Mouse (Mus musculus): ENCODE data around the gene Lgsn. TPM values are rescaled to one million over a fixed set of nuclear protein-coding genes. Genes with fewer than 3 reads are reported as not detected.

The Lgsn gene
- polyA plus RNA-seq, 1 experiment = 0.08 TPM

DNA sequence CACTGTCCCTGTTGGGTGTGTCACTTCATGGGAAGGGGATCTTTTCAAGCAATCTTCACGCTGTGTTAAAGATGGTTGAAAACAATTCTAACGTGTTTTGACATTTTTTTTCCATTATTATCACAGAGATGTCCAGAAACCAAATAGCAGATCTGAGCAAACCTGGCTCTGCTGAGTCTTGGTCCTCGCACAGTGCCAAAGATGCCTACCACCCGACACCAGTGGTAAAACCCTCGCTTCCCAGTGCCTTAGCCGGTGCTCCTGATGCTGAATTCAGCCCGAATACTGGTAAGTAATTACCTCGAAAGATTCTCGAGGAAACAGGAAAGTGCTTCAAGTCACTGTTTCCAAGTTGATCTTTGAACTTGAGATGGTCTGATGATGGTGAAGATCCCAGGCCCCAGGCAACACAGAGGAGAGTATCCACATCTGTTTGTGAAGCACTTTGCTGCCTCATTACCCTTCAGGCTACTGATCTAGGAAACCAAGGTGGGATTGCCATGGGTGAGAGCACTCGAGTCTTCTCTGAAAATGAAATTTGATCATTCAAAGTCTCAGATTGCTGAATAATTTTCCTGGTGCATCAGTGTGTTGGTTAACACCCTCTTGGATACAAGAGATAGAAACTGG, 14.2 kb downstream of the Lgsn start:
- Histone ChIP-seq H3K27me3 (ENCODE audit: control insufficient read depth, insufficient read depth, low read length) (no peaks in the 10 kb centered on the region), H3K27ac (ENCODE audit: insufficient read depth, low read length) (no peak overlapping the region), H3K4me1 (ENCODE audit: control insufficient read depth, insufficient read depth, low read length) (no peaks in the 10 kb centered on the region), H3K4me3 (replicated peaks; ENCODE audit: insufficient read depth, low read depth, low read length) (no peak overlapping the region)
- WGBS = 76% methylated on average over 10 of the region's 10 CpGs
- no peak for DNase-seq
- no peak for TF ChIP-seq CTCF (IDR thresholded peaks at IDR 0.05; ENCODE audit: borderline replicate concordance, insufficient read depth, low read depth, low read length)
- TF ChIP-seq POLR2A (IDR thresholded peaks at IDR 0.05; ENCODE audit: borderline replicate concordance, insufficient read depth, low read length) = no peak

DNA sequence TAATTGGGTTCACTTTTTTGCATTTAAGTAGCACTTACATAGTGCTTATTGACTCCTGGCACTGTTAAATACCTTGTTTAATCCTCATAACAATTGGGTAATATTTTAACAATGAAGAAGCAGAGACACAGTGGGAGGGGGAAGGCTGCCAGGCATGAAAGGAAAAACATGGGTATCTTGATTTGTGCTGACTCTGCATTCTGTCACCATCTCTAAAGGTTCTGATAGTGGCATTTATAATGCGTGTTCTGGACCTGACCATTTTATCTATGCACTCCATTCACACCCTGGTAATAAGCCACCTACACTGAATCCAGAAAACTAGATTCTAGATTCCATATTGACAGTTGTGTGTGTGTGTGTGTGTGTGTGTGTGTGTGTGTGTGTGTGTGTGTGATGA, 19.4 kb downstream of the Lgsn start:
- Histone ChIP-seq H3K4me1 (ENCODE audit: control insufficient read depth, insufficient read depth, low read length) (no peaks in the 10 kb centered on the region), H3K27me3 (ENCODE audit: control insufficient read depth, insufficient read depth, low read length) (no peaks in the 10 kb centered on the region), H3K4me3 (replicated peaks; ENCODE audit: insufficient read depth, low read depth, low read length) (no peak overlapping the region), H3K27ac (ENCODE audit: insufficient read depth, low read length) (no peak overlapping the region)
- DNase-seq = no peak
- TF ChIP-seq POLR2A (IDR thresholded peaks at IDR 0.05; ENCODE audit: borderline replicate concordance, insufficient read depth, low read length) (no peak), CTCF (IDR thresholded peaks at IDR 0.05; ENCODE audit: borderline replicate concordance, insufficient read depth, low read depth, low read length) (no peak)
- 84% methylated on average over 1 of the region's 1 CpGs for WGBS

DNA sequence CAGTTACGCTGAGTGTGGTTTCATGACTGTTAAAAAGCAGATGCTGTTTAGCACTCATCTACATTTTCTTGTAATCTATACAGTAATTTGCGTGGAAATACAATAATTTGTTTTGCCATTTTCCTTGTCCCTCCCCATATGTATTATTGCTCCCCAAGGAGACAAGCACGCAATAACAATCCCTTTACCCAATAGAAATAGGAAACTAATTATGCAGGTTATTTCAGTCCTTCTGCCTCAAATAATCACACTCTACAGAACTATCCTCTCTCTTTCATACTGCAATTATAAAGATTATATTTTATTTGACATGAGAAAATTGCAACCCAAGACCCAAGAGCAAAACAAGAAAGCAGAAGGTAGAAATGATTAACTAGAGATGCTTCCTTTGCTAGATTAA, 20.8 kb downstream of the Lgsn start:
- Histone ChIP-seq H3K4me3 (replicated peaks; ENCODE audit: insufficient read depth, low read depth, low read length) (no peak overlapping the region), H3K4me1 (ENCODE audit: control insufficient read depth, insufficient read depth, low read length) (no peaks in the 10 kb centered on the region), H3K27ac (ENCODE audit: insufficient read depth, low read length) (no peak overlapping the region), H3K27me3 (ENCODE audit: control insufficient read depth, insufficient read depth, low read length) (no peaks in the 10 kb centered on the region)
- 94% methylated on average over 3 of the region's 3 CpGs for WGBS
- no peak for TF ChIP-seq POLR2A (IDR thresholded peaks at IDR 0.05; ENCODE audit: borderline replicate concordance, insufficient read depth, low read length)
- no peak for TF ChIP-seq CTCF (IDR thresholded peaks at IDR 0.05; ENCODE audit: borderline replicate concordance, insufficient read depth, low read depth, low read length)
- no peak for DNase-seq

DNA sequence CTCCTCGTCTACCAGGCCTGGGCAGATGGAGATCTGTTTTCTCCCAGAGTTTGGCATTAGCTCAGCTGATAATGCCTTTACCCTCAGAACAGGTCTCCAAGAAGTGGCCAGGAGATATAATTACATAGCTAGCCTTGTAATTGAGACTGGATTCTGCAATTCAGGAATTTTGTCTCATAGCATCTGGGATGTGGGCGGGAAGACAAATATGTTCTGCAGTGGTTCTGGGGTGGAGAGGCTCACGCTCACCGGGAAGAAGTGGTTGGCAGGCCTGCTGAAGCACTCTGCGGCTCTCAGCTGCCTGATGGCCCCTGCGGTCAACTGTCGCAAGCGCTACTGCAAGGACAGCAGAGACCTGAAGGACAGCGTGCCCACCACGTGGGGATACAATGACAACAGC, 27.6 kb downstream of the Lgsn start:
- WGBS = 76% methylated on average over 10 of the region's 10 CpGs
- no peak for TF ChIP-seq POLR2A (IDR thresholded peaks at IDR 0.05; ENCODE audit: borderline replicate concordance, insufficient read depth, low read length)
- no peak for TF ChIP-seq CTCF (IDR thresholded peaks at IDR 0.05; ENCODE audit: borderline replicate concordance, insufficient read depth, low read depth, low read length)
- Histone ChIP-seq H3K4me3 (replicated peaks; ENCODE audit: insufficient read depth, low read depth, low read length) (no peak overlapping the region), H3K27ac (ENCODE audit: insufficient read depth, low read length) (no peak overlapping the region), H3K4me1 (ENCODE audit: control insufficient read depth, insufficient read depth, low read length) (no peaks in the 10 kb centered on the region), H3K27me3 (ENCODE audit: control insufficient read depth, insufficient read depth, low read length) (no peaks in the 10 kb centered on the region)
- DNase-seq = no peak

DNA sequence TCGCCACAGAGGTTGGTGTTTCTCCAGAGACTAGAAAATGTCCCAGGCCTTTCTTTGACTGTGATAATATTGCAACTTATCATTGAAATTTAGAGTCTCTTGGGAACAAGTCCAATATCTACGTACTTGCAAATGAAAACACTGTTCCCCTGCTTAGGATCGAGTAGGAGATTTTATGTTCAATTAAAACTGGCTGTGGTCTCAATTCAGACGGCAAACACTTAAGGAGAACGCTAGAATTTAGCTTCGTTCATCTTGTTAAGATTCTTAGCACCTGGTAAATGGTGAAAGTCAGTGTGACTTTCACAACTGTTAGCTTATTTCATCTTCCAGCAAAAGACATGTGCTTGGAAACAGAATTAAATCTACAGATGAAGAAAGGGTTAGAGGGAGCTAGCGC, 29.1 kb downstream of the Lgsn start:
- Histone ChIP-seq H3K4me3 (replicated peaks; ENCODE audit: insufficient read depth, low read depth, low read length) (no peak overlapping the region), H3K4me1 (ENCODE audit: control insufficient read depth, insufficient read depth, low read length) (no peaks in the 10 kb centered on the region), H3K27me3 (ENCODE audit: control insufficient read depth, insufficient read depth, low read length) (no peaks in the 10 kb centered on the region), H3K27ac (ENCODE audit: insufficient read depth, low read length) (no peak overlapping the region)
- DNase-seq = no peak
- WGBS = 82% methylated on average over 7 of the region's 7 CpGs
- TF ChIP-seq CTCF (IDR thresholded peaks at IDR 0.05; ENCODE audit: borderline replicate concordance, insufficient read depth, low read depth, low read length) = no peak
- no peak for TF ChIP-seq POLR2A (IDR thresholded peaks at IDR 0.05; ENCODE audit: borderline replicate concordance, insufficient read depth, low read length)

DNA sequence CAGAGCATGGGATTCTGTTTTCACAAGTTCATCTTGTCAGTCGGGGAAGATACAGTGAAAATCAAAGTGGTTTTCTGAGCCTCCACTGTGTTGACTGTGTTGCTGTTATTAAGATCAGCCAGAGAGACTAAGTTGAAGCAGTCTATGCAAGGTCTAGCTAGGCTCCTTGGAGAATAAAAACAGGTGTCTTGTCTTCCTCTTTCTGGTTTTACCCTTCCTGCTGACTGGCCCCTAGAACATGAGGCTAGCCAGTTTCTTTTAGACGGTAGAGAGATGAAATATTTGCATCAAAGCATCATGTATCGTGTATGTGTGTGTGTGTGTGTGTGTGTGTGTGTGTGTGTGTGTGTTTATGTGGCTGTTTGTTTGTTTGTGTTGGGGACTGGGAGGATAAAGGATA, 29.6 kb downstream of the Lgsn start:
- no peak overlapping the region for H3K27ac ChIP-seq (ENCODE audit: insufficient read depth, low read length)
- WGBS = 72% methylated on average over 3 of the region's 3 CpGs
- H3K27me3 ChIP-seq (ENCODE audit: control insufficient read depth, insufficient read depth, low read length) = no peaks in the 10 kb centered on the region
- no peak overlapping the region for H3K4me3 ChIP-seq (replicated peaks; ENCODE audit: insufficient read depth, low read depth, low read length)
- no peak for DNase-seq
- H3K4me1 ChIP-seq (ENCODE audit: control insufficient read depth, insufficient read depth, low read length) = no peaks in the 10 kb centered on the region
- TF ChIP-seq POLR2A (IDR thresholded peaks at IDR 0.05; ENCODE audit: borderline replicate concordance, insufficient read depth, low read length) (no peak), CTCF (IDR thresholded peaks at IDR 0.05; ENCODE audit: borderline replicate concordance, insufficient read depth, low read depth, low read length) (no peak)

DNA sequence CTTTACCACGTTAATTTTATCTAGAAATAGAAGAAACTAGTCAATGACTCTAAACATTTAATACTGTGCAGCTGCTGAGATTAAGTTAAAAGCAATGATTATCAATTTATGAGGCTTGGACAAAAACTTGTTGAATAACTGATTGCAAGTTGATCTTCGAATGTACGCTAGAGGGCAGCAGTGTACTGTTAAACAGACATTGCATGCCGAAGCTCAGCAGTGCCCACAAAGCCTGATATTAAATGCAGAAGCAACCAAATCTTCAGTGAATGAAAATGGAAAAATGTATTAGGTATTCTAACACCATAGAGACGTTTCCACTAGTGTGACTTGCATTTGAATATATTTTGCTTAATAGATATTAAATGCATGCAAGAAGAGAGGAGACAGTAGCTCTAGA, 33.9 kb downstream of the Lgsn start:
- Histone ChIP-seq H3K4me1 (ENCODE audit: control insufficient read depth, insufficient read depth, low read length) (no peaks in the 10 kb centered on the region), H3K27me3 (ENCODE audit: control insufficient read depth, insufficient read depth, low read length) (no peaks in the 10 kb centered on the region), H3K4me3 (replicated peaks; ENCODE audit: insufficient read depth, low read depth, low read length) (no peak overlapping the region), H3K27ac (ENCODE audit: insufficient read depth, low read length) (no peak overlapping the region)
- under 1% methylated on average over 5 of the region's 5 CpGs for WGBS
- TF ChIP-seq CTCF (IDR thresholded peaks at IDR 0.05; ENCODE audit: borderline replicate concordance, insufficient read depth, low read depth, low read length) (peak; percentile 65), POLR2A (IDR thresholded peaks at IDR 0.05; ENCODE audit: borderline replicate concordance, insufficient read depth, low read length) (no peak)
- peak; percentile 16 to 33 for DNase-seq

DNA sequence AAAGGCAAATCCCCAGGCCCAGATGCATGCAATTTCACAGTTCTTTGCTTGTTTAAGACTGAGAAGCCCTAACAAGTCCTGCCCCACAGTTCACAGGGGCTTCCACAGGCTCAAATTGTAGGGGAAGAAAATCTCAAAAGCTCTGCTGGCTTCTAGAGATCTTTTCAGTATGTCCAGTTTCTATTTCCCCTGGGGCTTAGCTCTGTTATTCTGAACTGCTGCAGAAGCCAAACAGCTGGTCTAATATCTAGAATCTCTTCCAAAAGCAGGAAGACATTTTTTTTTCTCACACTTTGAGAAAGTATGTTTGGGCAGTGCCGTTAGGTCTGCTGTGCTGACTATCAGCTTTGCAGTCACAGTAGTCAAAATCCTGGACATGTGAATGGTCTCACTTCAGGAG, 38.6 kb downstream of the Lgsn start:
- no peaks in the 10 kb centered on the region for H3K4me1 ChIP-seq (ENCODE audit: control insufficient read depth, insufficient read depth, low read length)
- no peaks in the 10 kb centered on the region for H3K27me3 ChIP-seq (ENCODE audit: control insufficient read depth, insufficient read depth, low read length)
- no peak for DNase-seq
- H3K4me3 ChIP-seq (replicated peaks; ENCODE audit: insufficient read depth, low read depth, low read length) = no peak overlapping the region
- 90% methylated on average over 1 of the region's 1 CpGs for WGBS
- TF ChIP-seq CTCF (IDR thresholded peaks at IDR 0.05; ENCODE audit: borderline replicate concordance, insufficient read depth, low read depth, low read length) (no peak), POLR2A (IDR thresholded peaks at IDR 0.05; ENCODE audit: borderline replicate concordance, insufficient read depth, low read length) (no peak)
- no peak overlapping the region for H3K27ac ChIP-seq (ENCODE audit: insufficient read depth, low read length)
